Mouse (Mus musculus) stomach, embryonic 15.5 days (tissue): ENCODE measurements around the gene Plpp3. TPM values are rescaled to one million over a fixed set of nuclear protein-coding genes. Genes with fewer than 3 reads are reported as not detected.

Source experiments
- ATAC-seq: fragments of 200-750 bp; cut with Nextera tagmentation; 2 replicates; pipeline ENCODE4 v1.8.0; 2017; ENCODE audit warnings: low read depth, moderate number of reproducible peaks, moderate TSS enrichment; ENCODE audit not compliant: insufficient read depth, low FRiP score
- H3K27ac ChIP-seq: fragments of 300-500 bp; sonication (generic); 2 replicates; pipeline ENCODE4 v1.5.1; 2015; ENCODE audit warnings: mild to moderate bottlenecking, inconsistent platforms
- H3K27me3 ChIP-seq: fragments of 300-500 bp; sonication (generic); replicated peaks from 2 replicates; pipeline ENCODE4 v1.6.1; 2015; ENCODE audit warnings: inconsistent platforms
- H3K36me3 ChIP-seq: fragments of 300-500 bp; sonication (generic); 2 replicates; pipeline ENCODE4 v1.6.1; 2015; ENCODE audit warnings: inconsistent platforms
- H3K4me1 ChIP-seq: fragments of 300-500 bp; sonication (generic); 2 replicates; pipeline ENCODE4 v1.6.1; 2015; ENCODE audit warnings: inconsistent platforms
- H3K4me2 ChIP-seq: fragments of 300-500 bp; sonication (generic); 2 replicates; pipeline ENCODE4 v1.6.1; 2015; ENCODE audit warnings: mild to moderate bottlenecking, inconsistent platforms
- H3K4me3 ChIP-seq: fragments of 300-500 bp; sonication (generic); replicated peaks from 2 replicates; pipeline ENCODE4 v1.5.1; 2015; ENCODE audit warnings: inconsistent platforms
- H3K9ac ChIP-seq: fragments of 300-500 bp; sonication (generic); 2 replicates; pipeline ENCODE4 v1.6.1; 2015; ENCODE audit warnings: inconsistent platforms
- H3K9me3 ChIP-seq: fragments of 300-500 bp; sonication (generic); 2 replicates; pipeline ENCODE4 v1.6.1; 2016; ENCODE audit warnings: inconsistent platforms
- WGBS: fragments of 180-500 bp; shearing (Covaris S2); methylation state at CpG from one replicate; pipeline ENCODE4 v1.1.7; 2015; 5-methylcytosine and 5-hydroxymethylcytosine counted together
- polyA plus RNA-seq: library from polyadenylated mRNA; unstranded; fragments of >200 nt; fragmentation: Nextera tagmentation; extraction: Ambion mirVana; gene quantifications from 2 replicates; pipeline ENCODE4 v1.2.1, GENCODE M21; 2015

Plpp3 gene
- polyA plus RNA-seq, 1 experiment from 2014 or later = 62.9 TPM

DNA sequence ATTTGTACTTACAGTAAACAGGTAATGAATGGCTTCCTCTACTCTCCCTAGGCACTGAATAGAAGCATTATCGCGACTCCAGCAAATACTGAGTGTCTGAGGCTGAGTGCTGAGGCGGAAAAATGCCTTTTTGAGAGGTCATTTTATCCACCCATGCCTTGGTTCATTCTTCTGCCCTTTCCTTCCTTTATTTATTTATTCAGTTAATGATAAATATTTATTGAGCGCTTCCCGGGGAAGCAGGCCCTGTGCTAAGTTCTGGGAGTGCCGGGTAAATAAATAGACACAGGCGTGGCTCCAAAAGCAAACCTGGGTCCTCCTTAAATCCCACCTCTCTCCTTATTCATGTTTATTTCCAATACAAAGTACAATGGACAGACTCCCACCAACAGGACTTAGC lies 27.9 kb upstream of the Plpp3 start:
- no peak overlapping the region for H3K4me3 ChIP-seq
- no peak overlapping the region for H3K27ac ChIP-seq
- no peak for ATAC-seq
- no peak overlapping the region for H3K4me2 ChIP-seq
- no peak overlapping the region for H3K9ac ChIP-seq
- H3K27me3 ChIP-seq = no peaks in the 10 kb centered on the region
- H3K36me3 ChIP-seq = no peaks in the 10 kb centered on the region
- WGBS = 32% methylated on average over 7 of the region's 7 CpGs
- no peaks in the 10 kb centered on the region for H3K4me1 ChIP-seq
- H3K9me3 ChIP-seq = no peaks in the 10 kb centered on the region

- Histone ChIP-seq H3K4me3 (no peak overlapping the region), H3K27me3 (no peaks in the 10 kb centered on the region)
Observed at GRCm38 (mm10) chr4:105131756-105132314, 25.3 kb upstream of the Plpp3 start.

DNA sequence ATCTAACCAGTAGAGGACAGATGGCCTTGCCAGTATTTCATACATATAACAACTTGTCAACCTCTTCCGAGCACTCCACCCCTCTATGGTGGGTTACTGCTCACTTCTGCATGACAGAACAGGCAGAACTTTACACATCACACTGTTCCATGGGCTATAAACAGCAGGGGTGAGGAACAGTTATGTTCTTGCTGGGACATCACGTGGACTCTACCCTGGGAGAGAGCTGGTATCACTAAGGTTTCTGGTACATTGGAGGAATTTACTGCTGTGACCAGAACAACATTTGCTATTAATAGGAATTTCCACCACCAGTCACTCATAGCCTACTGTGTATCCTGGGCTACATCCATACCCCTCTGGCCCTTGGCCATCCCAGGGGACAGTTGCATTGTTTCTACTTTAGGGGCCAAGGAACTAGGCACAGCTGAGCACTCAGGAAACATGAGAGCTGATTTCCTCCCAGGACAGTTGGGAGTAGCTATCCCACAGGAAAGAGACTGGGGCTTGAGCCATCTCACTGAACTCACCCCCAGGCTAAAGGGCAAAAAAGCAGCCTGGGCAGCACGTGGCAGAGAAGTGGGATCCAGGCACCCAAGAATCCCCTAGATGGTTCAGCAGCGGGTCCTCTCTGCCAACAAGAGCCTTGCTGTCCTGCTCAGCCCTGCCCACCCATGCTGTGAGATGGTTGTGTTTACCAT lies 23.6 kb upstream of the Plpp3 start:
- Histone ChIP-seq H3K9ac (no peak overlapping the region), H3K4me3 (no peak overlapping the region), H3K27ac (no peak overlapping the region), H3K4me1 (no peaks in the 10 kb centered on the region), H3K36me3 (no peaks in the 10 kb centered on the region), H3K4me2 (no peak overlapping the region), H3K9me3 (no peaks in the 10 kb centered on the region), H3K27me3 (no peaks in the 10 kb centered on the region)
- no peak for ATAC-seq
- WGBS = 74% methylated on average over 4 of the region's 4 CpGs

More at GRCm38 (mm10) chr4:105131756-105132314, 25.3 kb upstream of the Plpp3 start:
- no peak overlapping the region for H3K4me2 ChIP-seq
- no peak overlapping the region for H3K27ac ChIP-seq
- H3K36me3 ChIP-seq = no peaks in the 10 kb centered on the region
- H3K9ac ChIP-seq = no peak overlapping the region
- ATAC-seq = no peak
- no peaks in the 10 kb centered on the region for H3K9me3 ChIP-seq
- no peaks in the 10 kb centered on the region for H3K4me1 ChIP-seq
- 78% methylated on average over 9 of the region's 9 CpGs for WGBS

DNA sequence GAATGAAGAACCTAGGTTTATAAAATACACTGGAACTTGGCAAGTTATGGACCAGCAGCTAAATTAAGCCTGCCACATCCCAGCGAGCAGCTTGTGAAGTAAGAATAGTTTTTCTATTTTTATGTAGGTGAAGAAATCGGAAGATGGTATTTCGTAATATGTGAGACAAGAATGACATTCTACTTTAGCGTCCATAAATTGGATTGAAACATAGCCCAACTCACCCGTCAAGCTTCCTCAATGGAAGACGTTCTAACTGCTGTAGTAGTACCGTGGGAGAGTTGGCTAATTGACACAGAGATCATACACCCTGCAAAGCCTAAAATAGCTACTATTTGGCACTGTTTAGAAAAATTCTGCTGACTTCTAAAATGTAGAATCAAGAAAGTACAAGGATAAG lies 7.7 kb upstream of the Plpp3 start:
- H3K9ac ChIP-seq = no peak overlapping the region
- 80% methylated on average over 7 of the region's 7 CpGs for WGBS
- H3K27ac ChIP-seq = no peak overlapping the region
- no peak overlapping the region for H3K4me3 ChIP-seq
- no peaks in the 10 kb centered on the region for H3K36me3 ChIP-seq
- no peak for ATAC-seq
- H3K27me3 ChIP-seq = no peaks in the 10 kb centered on the region
- no peak overlapping the region for H3K4me2 ChIP-seq
- H3K4me1 ChIP-seq = no peaks in the 10 kb centered on the region
- H3K9me3 ChIP-seq = no peaks in the 10 kb centered on the region

DNA sequence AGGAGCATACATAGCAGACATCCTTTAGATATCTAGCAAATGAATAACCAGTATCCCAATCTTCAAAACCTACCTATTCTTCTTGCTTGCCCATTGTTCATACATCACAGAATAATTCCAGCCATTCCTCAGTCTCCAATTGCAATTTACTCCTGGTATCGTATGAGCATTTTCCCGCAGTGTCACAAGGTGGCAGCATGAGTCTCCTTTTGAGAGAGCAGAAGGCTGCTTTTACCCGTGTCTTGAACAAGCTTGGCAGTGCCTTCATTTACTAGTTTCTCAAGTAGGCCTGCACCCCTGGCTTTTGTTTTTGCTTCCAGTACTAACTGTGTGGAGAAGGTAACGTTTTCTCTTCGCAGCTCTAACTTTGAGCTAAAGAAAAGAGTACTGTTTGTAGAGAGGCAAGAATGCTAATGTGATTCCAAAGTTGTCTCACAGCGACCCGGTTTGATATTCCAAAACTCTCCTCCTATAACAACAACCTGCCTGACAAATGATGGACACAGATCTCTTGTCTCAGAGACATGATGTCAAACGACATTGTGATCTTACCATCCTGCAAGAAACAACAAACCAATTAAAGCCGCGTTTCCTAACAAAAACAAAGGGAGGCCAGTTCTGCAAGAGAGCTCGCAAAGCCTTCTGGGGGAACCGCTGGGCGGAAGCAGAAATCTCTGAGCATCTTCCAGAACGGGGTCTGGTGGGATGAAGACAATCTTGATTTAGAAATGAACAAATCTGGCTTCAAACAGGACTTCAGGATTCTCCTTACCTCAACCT lies 5.0 kb upstream of the Plpp3 start:
- no peak overlapping the region for H3K9ac ChIP-seq

GRCm38 (mm10) chr4:105153227-105153626 lies 3.9 kb upstream of the Plpp3 start:
- Histone ChIP-seq H3K36me3 (no peaks in the 10 kb centered on the region), H3K4me2 (no peak overlapping the region), H3K27me3 (no peaks in the 10 kb centered on the region), H3K4me1 (no peaks in the 10 kb centered on the region), H3K9me3 (no peaks in the 10 kb centered on the region), H3K4me3 (no peak overlapping the region), H3K27ac (no peak overlapping the region), H3K9ac (no peak overlapping the region)
- WGBS = 73% methylated on average over 3 of the region's 3 CpGs
- no peak for ATAC-seq

More for the DNA sequence above, 5.0 kb upstream of the Plpp3 start:
- H3K27me3 ChIP-seq = no peaks in the 10 kb centered on the region
- no peak overlapping the region for H3K4me2 ChIP-seq
- H3K4me1 ChIP-seq = no peaks in the 10 kb centered on the region
- H3K4me3 ChIP-seq = no peak overlapping the region
- 45% methylated on average over 14 of the region's 14 CpGs for WGBS
- ATAC-seq = no peak
- no peaks in the 10 kb centered on the region for H3K9me3 ChIP-seq
- H3K36me3 ChIP-seq = no peaks in the 10 kb centered on the region
- no peak overlapping the region for H3K27ac ChIP-seq

GRCm38 (mm10) chr4:105156281-105156680 lies 866 bp upstream of the Plpp3 start:
- no peak overlapping the region for H3K9ac ChIP-seq
- no peak overlapping the region for H3K27ac ChIP-seq
- no peaks in the 10 kb centered on the region for H3K9me3 ChIP-seq
- 78% methylated on average over 7 of the region's 7 CpGs for WGBS
- no peaks in the 10 kb centered on the region for H3K27me3 ChIP-seq
- H3K4me1 ChIP-seq = 0 out of 2 replicates have a peak, but pooled peaks cover 2% of the 10 kb centered on the region
- no peak for ATAC-seq
- H3K4me2 ChIP-seq = no peak overlapping the region
- H3K4me3 ChIP-seq = no peak overlapping the region
- no peaks in the 10 kb centered on the region for H3K36me3 ChIP-seq

DNA sequence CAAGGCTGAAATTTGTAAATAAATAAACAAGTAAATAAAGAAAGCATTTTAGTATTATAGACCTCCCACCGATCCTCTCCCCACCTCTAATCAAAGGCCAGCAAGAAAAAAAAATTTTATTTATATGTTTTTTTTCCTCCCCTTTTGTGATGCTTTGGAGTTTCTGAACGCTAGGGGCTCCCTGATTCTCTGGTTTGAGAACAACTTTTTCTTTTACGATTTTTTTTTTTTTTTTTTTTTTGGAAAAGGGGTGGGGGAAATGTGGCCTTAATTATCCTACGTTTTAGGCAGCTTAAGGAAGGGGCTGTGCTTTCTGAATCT lies 232 bp upstream of the Plpp3 start:
- under 1% methylated on average over 4 of the region's 4 CpGs for WGBS
- peak overlapping the region; percentile 95 for H3K27ac ChIP-seq
- H3K36me3 ChIP-seq = 0 out of 2 replicates have a peak, but pooled peaks cover under 1% of the 10 kb centered on the region
- peak overlapping the region; percentile 56 for H3K4me2 ChIP-seq
- no peaks in the 10 kb centered on the region for H3K27me3 ChIP-seq
- H3K9ac ChIP-seq = no peak overlapping the region; the same call in 1 of the 2 replicates
- H3K9me3 ChIP-seq = no peaks in the 10 kb centered on the region
- no peak for ATAC-seq
- H3K4me1 ChIP-seq = 0 out of 2 replicates have a peak, but pooled peaks cover 2% of the 10 kb centered on the region
- peak overlapping the region; percentile 80 for H3K4me3 ChIP-seq

DNA sequence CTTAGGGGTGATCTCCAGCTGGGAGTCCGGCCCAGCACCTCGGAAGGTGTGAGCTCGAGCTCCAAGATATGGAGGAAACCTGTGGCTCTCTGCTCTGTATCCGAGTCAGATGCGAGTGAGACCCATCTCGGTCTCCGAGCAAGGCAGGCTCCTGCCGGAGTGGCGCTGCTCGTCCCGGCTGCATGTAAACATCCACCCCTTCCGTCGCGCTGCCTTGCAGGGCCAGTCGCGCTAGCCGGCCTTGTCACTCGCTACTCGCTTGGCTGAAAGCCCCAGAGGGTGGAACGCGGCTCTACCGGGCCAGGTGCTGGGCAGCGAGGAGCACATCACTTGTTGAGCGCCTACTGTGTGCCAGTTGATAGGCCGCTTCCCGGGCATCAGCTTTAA lies 1.0 kb downstream of the Plpp3 start:
- Histone ChIP-seq H3K36me3 (0 out of 2 replicates have a peak, but pooled peaks cover 3% of the 10 kb centered on the region), H3K27ac (peak overlapping the region; percentile 95), H3K4me2 (peak overlapping the region; percentile 56), H3K9me3 (no peaks in the 10 kb centered on the region), H3K27me3 (no peaks in the 10 kb centered on the region), H3K9ac (peak overlapping the region; percentile 87), H3K4me1 (0 out of 2 replicates have a peak, but pooled peaks cover 2% of the 10 kb centered on the region), H3K4me3 (peak overlapping the region; percentile 80)
- WGBS = under 1% methylated on average over 26 of the region's 26 CpGs
- ATAC-seq = peak; percentile 76

GRCm38 (mm10) chr4:105158651-105159530 lies 1.7 kb downstream of the Plpp3 start:
- 0 out of 2 replicates have a peak, but pooled peaks cover 3% of the 10 kb centered on the region for H3K36me3 ChIP-seq
- peak overlapping the region; percentile 56 for H3K4me2 ChIP-seq
- H3K27me3 ChIP-seq = no peaks in the 10 kb centered on the region
- WGBS = 5% methylated on average over 18 of the region's 18 CpGs
- H3K4me3 ChIP-seq = peak overlapping the region; percentile 80
- H3K4me1 ChIP-seq = 0 out of 2 replicates have a peak, but pooled peaks cover 2% of the 10 kb centered on the region
- H3K9me3 ChIP-seq = no peaks in the 10 kb centered on the region
- peak overlapping the region; percentile 95 for H3K27ac ChIP-seq
- H3K9ac ChIP-seq = peak overlapping the region; percentile 87
- ATAC-seq = no peak

DNA sequence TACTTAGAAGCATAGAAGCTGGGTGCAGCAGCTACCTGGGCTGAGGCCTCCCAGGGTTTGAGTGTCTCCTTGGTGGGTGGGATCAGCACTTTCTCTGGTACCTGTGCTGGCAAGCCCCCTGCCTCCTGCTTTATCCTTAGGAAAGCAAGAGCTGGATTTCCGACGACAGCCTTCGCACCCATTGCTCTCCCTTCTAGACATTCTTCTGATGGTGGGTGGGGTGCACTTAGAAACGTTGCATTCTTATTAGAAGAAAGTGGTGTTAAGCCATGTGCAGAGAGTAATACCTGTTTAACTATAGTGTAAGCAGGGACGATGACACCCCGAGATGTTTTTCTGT lies 2.4 kb downstream of the Plpp3 start:
- peak overlapping the region; percentile 87; the same call in 1 of the 2 replicates for H3K9ac ChIP-seq
- no peaks in the 10 kb centered on the region for H3K9me3 ChIP-seq
- 0 out of 2 replicates have a peak, but pooled peaks cover 3% of the 10 kb centered on the region for H3K36me3 ChIP-seq
- H3K27me3 ChIP-seq = no peaks in the 10 kb centered on the region
- no peak for ATAC-seq
- 31% methylated on average over 6 of the region's 6 CpGs for WGBS
- H3K27ac ChIP-seq = no peak overlapping the region
- H3K4me3 ChIP-seq = peak overlapping the region; percentile 80
- 0 out of 2 replicates have a peak, but pooled peaks cover 2% of the 10 kb centered on the region for H3K4me1 ChIP-seq
- H3K4me2 ChIP-seq = peak overlapping the region; percentile 56
